Mouse (Mus musculus): ENCODE results near the gene Wdr76. TPM values are rescaled to one million over a fixed set of nuclear protein-coding genes. Genes with fewer than 3 reads are reported as not detected.
A peak's percentile ranks its signal among the peaks of the same experiment; 100 is the strongest.
"Not testable (repeated sequence)": the region's sequence is repeated elsewhere in the genome, so short reads cannot be mapped to it uniquely, and the experiment has no call there.

Gene Wdr76
- polyA plus RNA-seq, 1 experiment from 2014 or later: 10.0 TPM

GRCm38 (mm10) chr2:121509584-121509983 is 3.1 kb downstream of the Wdr76 start:
- peak overlapping the region; percentile 33; the same call in 1 of the 2 replicates for H3K4me2 ChIP-seq (ENCODE audit: low read depth, severe bottlenecking)
- no peaks in the 10 kb centered on the region for H3K27me3 ChIP-seq (ENCODE audit: control insufficient read depth, insufficient read depth, low read length)
- ATAC-seq (ENCODE audit: insufficient number of reproducible peaks, low FRiP score, low TSS enrichment, low read depth) (peak; percentile 60; the same call in 1 of the 2 replicates), DNase-seq (ENCODE audit: low spot score) (peak; percentile 62)
- no peak overlapping the region for H3K9ac ChIP-seq (ENCODE audit: low read length)
- no peak overlapping the region for H3K27ac ChIP-seq (replicated peaks; ENCODE audit: low read depth, low read length)
- H3K36me3 ChIP-seq (ENCODE audit: control insufficient read depth, insufficient read depth, low read length): peaks cover 2% of the 10 kb centered on the region; the same call in 1 of the 2 replicates
- WGBS: 19% methylated on average over 16 of the region's 16 CpGs
- peaks cover 7% of the 10 kb centered on the region; the same call in 1 of the 2 replicates for H3K4me1 ChIP-seq (ENCODE audit: control insufficient read depth, insufficient read depth, low read length)
- peak overlapping the region; percentile 1; the same call in 1 of the 2 replicates for H3K4me3 ChIP-seq (ENCODE audit: low read depth, low read length)
- no peaks in the 10 kb centered on the region for H3K9me3 ChIP-seq (ENCODE audit: control insufficient read depth, low read length)

DNA sequence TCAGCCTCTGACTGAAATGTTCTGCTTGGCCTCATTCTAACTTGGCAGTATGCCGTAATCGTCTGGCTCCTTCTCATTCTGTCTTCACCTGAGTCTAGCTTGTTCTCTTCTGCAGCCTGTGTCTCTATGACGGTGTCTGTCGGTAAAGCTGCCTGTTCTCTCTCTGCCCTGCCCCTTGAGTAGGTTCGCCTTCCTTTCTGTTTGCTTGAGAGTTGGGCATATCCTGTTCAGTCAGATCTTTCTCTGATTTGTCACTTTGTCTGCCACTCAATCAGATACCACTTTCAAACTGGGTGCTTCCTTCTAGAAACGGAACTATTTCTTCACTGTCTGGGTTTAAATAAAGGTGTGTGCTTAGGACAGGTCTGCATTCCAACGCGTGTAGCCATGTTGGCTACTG is 4.9 kb downstream of the Wdr76 start:
- no peak overlapping the region for H3K27ac ChIP-seq (replicated peaks; ENCODE audit: low read depth, low read length)
- H3K4me3 ChIP-seq (ENCODE audit: low read depth, low read length): no peak overlapping the region
- peaks cover 7% of the 10 kb centered on the region; the same call in 1 of the 2 replicates for H3K4me1 ChIP-seq (ENCODE audit: control insufficient read depth, insufficient read depth, low read length)
- no peak overlapping the region for H3K9ac ChIP-seq (ENCODE audit: low read length)
- H3K27me3 ChIP-seq (ENCODE audit: control insufficient read depth, insufficient read depth, low read length): no peaks in the 10 kb centered on the region
- ATAC-seq (ENCODE audit: insufficient number of reproducible peaks, low FRiP score, low TSS enrichment, low read depth) (no peak), DNase-seq (ENCODE audit: low spot score) (no peak)
- peaks cover 4% of the 10 kb centered on the region; the same call in 1 of the 2 replicates for H3K36me3 ChIP-seq (ENCODE audit: control insufficient read depth, insufficient read depth, low read length)
- H3K4me2 ChIP-seq (ENCODE audit: low read depth, severe bottlenecking): no peak overlapping the region
- 91% methylated on average over 8 of the region's 8 CpGs for WGBS
- no peaks in the 10 kb centered on the region for H3K9me3 ChIP-seq (ENCODE audit: control insufficient read depth, low read length)

DNA sequence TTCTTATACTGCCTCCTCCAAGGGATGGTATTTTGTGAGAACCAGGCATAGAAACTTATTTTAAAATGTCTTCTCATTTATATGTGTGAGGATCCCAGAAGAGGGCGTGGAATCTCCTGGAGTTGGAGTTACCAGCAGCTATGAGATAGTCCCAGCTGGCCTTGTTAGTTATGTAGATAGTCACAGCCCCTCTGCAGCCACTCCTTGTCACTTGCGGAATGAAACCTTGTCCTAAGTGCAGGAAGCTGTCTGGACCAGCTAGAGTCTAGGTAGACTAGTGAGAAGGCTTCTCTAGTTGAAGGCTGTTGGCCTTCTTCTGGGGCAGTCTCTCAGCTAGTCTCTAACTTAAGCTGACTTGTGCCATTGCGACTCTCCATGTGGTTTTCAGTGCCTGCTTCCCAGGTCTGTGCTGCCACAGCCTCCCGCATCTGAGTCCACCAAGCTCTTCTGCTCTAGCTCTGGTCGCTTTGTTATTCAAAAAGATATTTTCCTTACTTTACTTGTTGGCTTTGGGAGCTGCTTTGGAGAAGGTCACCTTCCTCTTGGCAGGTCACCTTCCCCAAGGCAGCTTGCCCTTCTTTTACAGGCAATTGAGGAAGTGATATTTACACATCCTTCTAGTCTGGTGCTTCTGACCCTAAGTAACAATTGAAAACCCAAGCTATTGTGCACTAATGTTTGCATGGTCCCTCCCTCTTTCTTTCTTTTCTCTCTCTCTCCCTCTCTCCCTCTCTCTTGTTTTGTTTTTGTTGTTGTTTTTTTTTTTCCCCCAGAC is 6.7 kb downstream of the Wdr76 start:
- H3K27ac ChIP-seq (replicated peaks; ENCODE audit: low read depth, low read length); H3K27me3 ChIP-seq (ENCODE audit: control insufficient read depth, insufficient read depth, low read length); H3K4me3 ChIP-seq (ENCODE audit: low read depth, low read length); H3K4me2 ChIP-seq (ENCODE audit: low read depth, severe bottlenecking); H3K9me3 ChIP-seq (ENCODE audit: control insufficient read depth, low read length); ATAC-seq (ENCODE audit: insufficient number of reproducible peaks, low FRiP score, low TSS enrichment, low read depth); H3K36me3 ChIP-seq (ENCODE audit: control insufficient read depth, insufficient read depth, low read length); DNase-seq (ENCODE audit: low spot score); H3K9ac ChIP-seq (ENCODE audit: low read length); H3K4me1 ChIP-seq (ENCODE audit: control insufficient read depth, insufficient read depth, low read length): not testable (repeated sequence)
- WGBS: 96% methylated on average over 4 of the region's 5 CpGs

DNA sequence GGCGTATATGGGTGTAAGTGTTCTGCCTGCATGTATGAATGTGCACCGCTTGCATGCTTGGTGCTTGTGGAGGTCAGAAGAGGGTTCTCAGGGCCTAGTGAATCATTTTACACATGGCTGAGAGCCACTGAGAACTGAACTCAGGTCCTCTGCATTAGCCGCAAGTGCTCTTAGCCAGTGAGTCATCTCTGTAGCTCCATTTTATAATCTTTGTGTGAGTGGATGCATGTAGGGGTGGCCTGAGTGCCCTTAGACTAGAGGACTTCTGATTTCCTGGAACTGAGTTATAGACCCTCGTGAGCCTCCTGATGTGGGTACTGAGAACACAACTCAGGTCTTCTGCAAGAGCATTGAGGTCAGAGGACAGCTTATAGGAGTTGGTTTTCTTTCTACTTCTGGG is 7.7 kb downstream of the Wdr76 start:
- Histone ChIP-seq H3K27ac (replicated peaks; ENCODE audit: low read depth, low read length) (no peak overlapping the region), H3K27me3 (ENCODE audit: control insufficient read depth, insufficient read depth, low read length) (no peaks in the 10 kb centered on the region), H3K36me3 (ENCODE audit: control insufficient read depth, insufficient read depth, low read length) (peaks cover 8% of the 10 kb centered on the region), H3K9me3 (ENCODE audit: control insufficient read depth, low read length) (no peaks in the 10 kb centered on the region), H3K4me1 (ENCODE audit: control insufficient read depth, insufficient read depth, low read length) (no peaks in the 10 kb centered on the region), H3K9ac (ENCODE audit: low read length) (no peak overlapping the region), H3K4me2 (ENCODE audit: low read depth, severe bottlenecking) (no peak overlapping the region), H3K4me3 (ENCODE audit: low read depth, low read length) (no peak overlapping the region)
- 94% methylated on average over 4 of the region's 4 CpGs for WGBS
- DNase-seq (ENCODE audit: low spot score): no peak
- no peak for ATAC-seq (ENCODE audit: insufficient number of reproducible peaks, low FRiP score, low TSS enrichment, low read depth)

DNA sequence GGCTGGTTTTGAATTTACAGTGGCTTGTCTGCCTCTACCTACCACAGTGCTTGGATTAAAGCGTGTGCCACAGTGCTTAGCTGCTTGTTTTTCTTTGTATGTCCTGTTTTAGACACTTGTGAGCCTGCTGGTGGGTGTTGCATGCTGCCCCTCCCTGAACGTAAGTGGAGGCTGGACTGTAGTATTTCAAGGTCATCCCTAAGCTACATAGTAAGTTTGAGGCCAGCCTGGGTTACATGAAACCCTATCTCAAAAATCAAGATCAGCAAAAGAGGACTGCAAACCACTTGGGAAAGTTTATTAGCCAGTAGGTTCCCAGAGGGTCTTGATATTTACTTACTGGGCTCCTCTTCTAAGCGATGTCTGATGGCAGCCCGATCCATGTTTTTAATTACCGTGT is 11.6 kb downstream of the Wdr76 start:
- Histone ChIP-seq H3K36me3 (ENCODE audit: control insufficient read depth, insufficient read depth, low read length) (peaks cover 16% of the 10 kb centered on the region), H3K27ac (replicated peaks; ENCODE audit: low read depth, low read length) (no peak overlapping the region)
- 94% methylated on average over 5 of the region's 5 CpGs for WGBS

DNA sequence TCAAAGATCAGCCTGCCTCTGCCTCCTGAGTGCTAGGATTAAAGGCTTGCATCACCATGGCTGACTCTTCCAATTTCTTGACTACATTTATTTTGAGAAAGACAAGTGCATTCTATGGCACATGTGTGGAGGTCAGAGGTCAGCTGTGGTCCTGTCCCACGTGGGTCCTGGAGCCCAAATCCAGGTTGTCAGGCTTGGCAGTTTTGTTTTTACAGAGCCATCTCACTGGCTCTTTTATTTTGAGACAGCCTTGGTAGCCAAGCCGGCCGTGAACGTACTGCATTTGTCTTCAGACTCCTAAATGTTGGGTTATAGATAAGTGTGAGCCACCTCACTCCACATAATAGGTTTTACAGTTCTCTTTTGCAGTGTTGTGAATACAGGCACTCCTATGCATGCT is 12.2 kb downstream of the Wdr76 start:
- ATAC-seq (ENCODE audit: insufficient number of reproducible peaks, low FRiP score, low TSS enrichment, low read depth); H3K27ac ChIP-seq (replicated peaks; ENCODE audit: low read depth, low read length); H3K4me1 ChIP-seq (ENCODE audit: control insufficient read depth, insufficient read depth, low read length); H3K9me3 ChIP-seq (ENCODE audit: control insufficient read depth, low read length); H3K9ac ChIP-seq (ENCODE audit: low read length); H3K4me2 ChIP-seq (ENCODE audit: low read depth, severe bottlenecking); H3K27me3 ChIP-seq (ENCODE audit: control insufficient read depth, insufficient read depth, low read length); H3K4me3 ChIP-seq (ENCODE audit: low read depth, low read length); DNase-seq (ENCODE audit: low spot score): not testable (repeated sequence)
- peaks cover 16% of the 10 kb centered on the region for H3K36me3 ChIP-seq (ENCODE audit: control insufficient read depth, insufficient read depth, low read length)
- 94% methylated on average over 4 of the region's 4 CpGs for WGBS

More for the DNA sequence above, 11.6 kb downstream of the Wdr76 start:
- no peaks in the 10 kb centered on the region for H3K4me1 ChIP-seq (ENCODE audit: control insufficient read depth, insufficient read depth, low read length)
- H3K4me2 ChIP-seq (ENCODE audit: low read depth, severe bottlenecking): no peak overlapping the region
- H3K9ac ChIP-seq (ENCODE audit: low read length): no peak overlapping the region
- no peak overlapping the region for H3K4me3 ChIP-seq (ENCODE audit: low read depth, low read length)
- H3K27me3 ChIP-seq (ENCODE audit: control insufficient read depth, insufficient read depth, low read length): no peaks in the 10 kb centered on the region
- DNase-seq (ENCODE audit: low spot score) (no peak), ATAC-seq (ENCODE audit: insufficient number of reproducible peaks, low FRiP score, low TSS enrichment, low read depth) (no peak)
- no peaks in the 10 kb centered on the region for H3K9me3 ChIP-seq (ENCODE audit: control insufficient read depth, low read length)

- H3K36me3 ChIP-seq (ENCODE audit: control insufficient read depth, insufficient read depth, low read length): peaks cover 10% of the 10 kb centered on the region
- H3K9ac ChIP-seq (ENCODE audit: low read length): no peak overlapping the region
- H3K4me3 ChIP-seq (ENCODE audit: low read depth, low read length): no peak overlapping the region
- H3K9me3 ChIP-seq (ENCODE audit: control insufficient read depth, low read length): no peaks in the 10 kb centered on the region
- WGBS: 98% methylated on average over 2 of the region's 2 CpGs
- no peak for ATAC-seq (ENCODE audit: insufficient number of reproducible peaks, low FRiP score, low TSS enrichment, low read depth)
- DNase-seq (ENCODE audit: low spot score): no peak
- no peaks in the 10 kb centered on the region for H3K4me1 ChIP-seq (ENCODE audit: control insufficient read depth, insufficient read depth, low read length)
- no peak overlapping the region for H3K4me2 ChIP-seq (ENCODE audit: low read depth, severe bottlenecking)
- H3K27me3 ChIP-seq (ENCODE audit: control insufficient read depth, insufficient read depth, low read length): no peaks in the 10 kb centered on the region
- H3K27ac ChIP-seq (replicated peaks; ENCODE audit: low read depth, low read length): no peak overlapping the region
Measured at GRCm38 (mm10) chr2:121522006-121522405, 15.5 kb downstream of the Wdr76 start.

DNA sequence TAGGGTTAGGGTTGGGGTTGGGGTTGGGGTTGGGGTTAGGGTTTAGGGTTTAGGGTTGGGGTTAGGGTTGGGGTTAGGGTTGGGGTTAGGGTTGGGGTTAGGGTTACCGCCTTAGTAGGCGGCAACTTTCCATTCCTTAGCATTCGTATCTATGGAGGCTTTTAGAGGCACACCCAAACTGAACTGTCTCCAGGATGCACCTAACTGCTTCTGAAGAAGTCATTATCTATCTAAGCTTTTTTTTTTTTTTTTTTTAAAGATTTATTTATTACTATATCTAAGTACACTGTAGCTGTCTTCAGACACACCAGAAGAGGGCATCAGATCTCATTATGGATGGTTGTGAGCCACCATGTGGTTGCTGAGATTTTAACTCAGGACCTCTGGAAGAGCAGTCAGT is 16.3 kb downstream of the Wdr76 start:
- not testable (repeated sequence) for H3K9me3 ChIP-seq (ENCODE audit: control insufficient read depth, low read length); H3K36me3 ChIP-seq (ENCODE audit: control insufficient read depth, insufficient read depth, low read length); H3K4me3 ChIP-seq (ENCODE audit: low read depth, low read length); H3K4me2 ChIP-seq (ENCODE audit: low read depth, severe bottlenecking); H3K27me3 ChIP-seq (ENCODE audit: control insufficient read depth, insufficient read depth, low read length); DNase-seq (ENCODE audit: low spot score); ATAC-seq (ENCODE audit: insufficient number of reproducible peaks, low FRiP score, low TSS enrichment, low read depth); H3K4me1 ChIP-seq (ENCODE audit: control insufficient read depth, insufficient read depth, low read length); H3K27ac ChIP-seq (replicated peaks; ENCODE audit: low read depth, low read length); H3K9ac ChIP-seq (ENCODE audit: low read length)
- 86% methylated on average over 3 of the region's 3 CpGs for WGBS
